Mouse (Mus musculus) mouse embryonic stem cell (cell line): ENCODE data around the gene Trim47.

Experiments
- in situ Hi-C, 2 experiments: fragments of 300-500 bp; cut with MboI; formaldehyde crosslinking; loops; 1 replicate in 1 of 2; 3 replicates in 1 of 2; pipeline ENCODE4 v1.14.3; 2019 to 2020; ENCODE audit warnings: low sequenced_read_pairs in 2 of 2, low pct_unique_long_range_greater_than_20kb in 1 of 2, mixed read lengths in 1 of 2; ENCODE audit not compliant: unreplicated experiment in 1 of 2

Trim47 gene

GRCm38 (mm10) chr11:116127156-116127980 is at the start of gene Trim47:
Trim47 (minus strand) TSS chr11:116127210.
- in situ Hi-C loops, result no loop called here

GRCm38 (mm10) chr11:116176010-116176409 is 49.0 kb upstream of the Trim47 start:
- in situ Hi-C loops, result no loop called here

- in situ Hi-C loops, result no loop called here
These were observed 47.9 kb upstream of the Trim47 start for GRCm38 (mm10) chr11:116174775-116175448.

GRCm38 (mm10) chr11:116171959-116172358 is 44.9 kb upstream of the Trim47 start:
- in situ Hi-C loops, result no loop called here

GRCm38 (mm10) chr11:116170003-116170800 is 43.2 kb upstream of the Trim47 start:
- in situ Hi-C loops, result no loop called here

GRCm38 (mm10) chr11:116169214-116169613 is 42.2 kb upstream of the Trim47 start:
- in situ Hi-C loops, result no loop called here

- in situ Hi-C loops, result no loop called here
These were observed 41.0 kb upstream of the Trim47 start, which contains the start of gene Fbf1 for GRCm38 (mm10) chr11:116167884-116168439. Fbf1 (minus strand) TSS chr11:116168166.

- in situ Hi-C loops, result no loop called here
These were observed 40.2 kb upstream of the Trim47 start for GRCm38 (mm10) chr11:116167232-116167631.

GRCm38 (mm10) chr11:116163002-116163401 is 36.0 kb upstream of the Trim47 start:
- in situ Hi-C loops, result no loop called here

- in situ Hi-C loops, result no loop called here
These were observed 35.1 kb upstream of the Trim47 start for GRCm38 (mm10) chr11:116162146-116162545.

GRCm38 (mm10) chr11:116161312-116161711 is 34.3 kb upstream of the Trim47 start:
- in situ Hi-C loops, result no loop called here

- in situ Hi-C loops, result no loop called here
These were observed 23.9 kb upstream of the Trim47 start for GRCm38 (mm10) chr11:116150960-116151359.

- in situ Hi-C loops, result no loop called here
These were observed 22.3 kb upstream of the Trim47 start for GRCm38 (mm10) chr11:116149341-116149740.

- in situ Hi-C loops, result no loop called here
These were observed 21.8 kb upstream of the Trim47 start for GRCm38 (mm10) chr11:116148761-116149221.

GRCm38 (mm10) chr11:116146294-116146985 is 19.4 kb upstream of the Trim47 start:
- in situ Hi-C loops, result no loop called here

GRCm38 (mm10) chr11:116145481-116146293 is 18.7 kb upstream of the Trim47 start:
- in situ Hi-C loops, result no loop called here

GRCm38 (mm10) chr11:116143468-116143867 is 16.5 kb upstream of the Trim47 start:
- in situ Hi-C loops, result no loop called here
